Mouse (Mus musculus): ENCODE measurements around the gene Golga5. TPM values are rescaled to one million over a fixed set of nuclear protein-coding genes. Genes with fewer than 3 reads are reported as not detected.

Gene Golga5
- polyA plus RNA-seq, 1 experiment from 2014 or later: 36.0 TPM

GRCm38 (mm10) chr12:102505131-102505713, 36.3 kb downstream of the Golga5 start:
- no peak for DNase-seq (ENCODE audit: low spot score)
- no peaks in the 10 kb centered on the region for H3K36me3 ChIP-seq (ENCODE audit: control insufficient read depth, insufficient read depth, low read length)
- no peak overlapping the region for H3K4me3 ChIP-seq (ENCODE audit: low read depth, low read length)
- no peaks in the 10 kb centered on the region for H3K27me3 ChIP-seq (ENCODE audit: control insufficient read depth, insufficient read depth, low read length)
- H3K9me3 ChIP-seq (ENCODE audit: control insufficient read depth, low read length): no peaks in the 10 kb centered on the region
- no peak overlapping the region for H3K27ac ChIP-seq (replicated peaks; ENCODE audit: low read depth, low read length)
- no peak overlapping the region for H3K4me2 ChIP-seq (ENCODE audit: low read depth, severe bottlenecking)
- H3K9ac ChIP-seq (ENCODE audit: low read length): no peak overlapping the region
- WGBS: 77% methylated on average over 9 of the region's 9 CpGs
- no peaks in the 10 kb centered on the region for H3K4me1 ChIP-seq (ENCODE audit: control insufficient read depth, insufficient read depth, low read length)
- ATAC-seq (ENCODE audit: insufficient number of reproducible peaks, low FRiP score, low TSS enrichment, low read depth): no peak

DNA sequence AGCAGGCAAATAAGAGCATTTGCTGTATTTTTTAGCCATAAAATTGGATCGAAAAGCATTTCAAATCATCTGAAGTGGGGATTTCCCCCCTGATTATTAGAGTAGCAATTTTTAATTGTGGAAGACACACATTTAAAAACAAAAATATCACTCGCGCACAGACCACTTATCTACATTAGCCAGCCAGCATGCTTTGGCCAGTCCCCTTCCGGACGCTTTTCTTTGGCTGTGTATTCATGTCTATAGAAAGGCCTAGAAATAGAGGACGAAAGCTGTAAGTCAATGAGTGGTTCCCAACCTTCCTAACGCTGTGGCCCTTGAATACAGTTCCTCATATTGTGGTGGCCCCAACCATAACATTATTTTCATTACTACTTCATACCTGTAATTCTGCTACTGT, 37.0 kb downstream of the Golga5 start:
- Histone ChIP-seq H3K4me2 (ENCODE audit: low read depth, severe bottlenecking) (no peak overlapping the region), H3K4me1 (ENCODE audit: control insufficient read depth, insufficient read depth, low read length) (no peaks in the 10 kb centered on the region), H3K9ac (ENCODE audit: low read length) (no peak overlapping the region), H3K27me3 (ENCODE audit: control insufficient read depth, insufficient read depth, low read length) (no peaks in the 10 kb centered on the region), H3K4me3 (ENCODE audit: low read depth, low read length) (no peak overlapping the region), H3K27ac (replicated peaks; ENCODE audit: low read depth, low read length) (no peak overlapping the region), H3K9me3 (ENCODE audit: control insufficient read depth, low read length) (no peaks in the 10 kb centered on the region), H3K36me3 (ENCODE audit: control insufficient read depth, insufficient read depth, low read length) (no peaks in the 10 kb centered on the region)
- no peak for ATAC-seq (ENCODE audit: insufficient number of reproducible peaks, low FRiP score, low TSS enrichment, low read depth)
- WGBS: 96% methylated on average over 7 of the region's 7 CpGs
- DNase-seq (ENCODE audit: low spot score): no peak

GRCm38 (mm10) chr12:102511363-102511762, 42.4 kb downstream of the Golga5 start:
- Histone ChIP-seq H3K9ac (ENCODE audit: low read length) (no peak overlapping the region), H3K27ac (replicated peaks; ENCODE audit: low read depth, low read length) (no peak overlapping the region), H3K9me3 (ENCODE audit: control insufficient read depth, low read length) (no peaks in the 10 kb centered on the region), H3K4me2 (ENCODE audit: low read depth, severe bottlenecking) (no peak overlapping the region), H3K4me1 (ENCODE audit: control insufficient read depth, insufficient read depth, low read length) (no peaks in the 10 kb centered on the region), H3K27me3 (ENCODE audit: control insufficient read depth, insufficient read depth, low read length) (no peaks in the 10 kb centered on the region), H3K4me3 (ENCODE audit: low read depth, low read length) (no peak overlapping the region), H3K36me3 (ENCODE audit: control insufficient read depth, insufficient read depth, low read length) (no peaks in the 10 kb centered on the region)
- 5% methylated on average over 3 of the region's 3 CpGs for WGBS
- no peak for DNase-seq (ENCODE audit: low spot score)
- no peak for ATAC-seq (ENCODE audit: insufficient number of reproducible peaks, low FRiP score, low TSS enrichment, low read depth)

GRCm38 (mm10) chr12:102514151-102514550, 45.2 kb downstream of the Golga5 start:
- no peak overlapping the region for H3K4me3 ChIP-seq (ENCODE audit: low read depth, low read length)
- no peaks in the 10 kb centered on the region for H3K36me3 ChIP-seq (ENCODE audit: control insufficient read depth, insufficient read depth, low read length)
- H3K4me1 ChIP-seq (ENCODE audit: control insufficient read depth, insufficient read depth, low read length): no peaks in the 10 kb centered on the region
- ATAC-seq (ENCODE audit: insufficient number of reproducible peaks, low FRiP score, low TSS enrichment, low read depth) (no peak), DNase-seq (ENCODE audit: low spot score) (no peak)
- no peaks in the 10 kb centered on the region for H3K27me3 ChIP-seq (ENCODE audit: control insufficient read depth, insufficient read depth, low read length)
- H3K9ac ChIP-seq (ENCODE audit: low read length): no peak overlapping the region
- no peaks in the 10 kb centered on the region for H3K9me3 ChIP-seq (ENCODE audit: control insufficient read depth, low read length)
- no peak overlapping the region; the same call in 1 of the 2 replicates for H3K27ac ChIP-seq (replicated peaks; ENCODE audit: low read depth, low read length)
- H3K4me2 ChIP-seq (ENCODE audit: low read depth, severe bottlenecking): no peak overlapping the region
- 67% methylated on average over 6 of the region's 6 CpGs for WGBS

DNA sequence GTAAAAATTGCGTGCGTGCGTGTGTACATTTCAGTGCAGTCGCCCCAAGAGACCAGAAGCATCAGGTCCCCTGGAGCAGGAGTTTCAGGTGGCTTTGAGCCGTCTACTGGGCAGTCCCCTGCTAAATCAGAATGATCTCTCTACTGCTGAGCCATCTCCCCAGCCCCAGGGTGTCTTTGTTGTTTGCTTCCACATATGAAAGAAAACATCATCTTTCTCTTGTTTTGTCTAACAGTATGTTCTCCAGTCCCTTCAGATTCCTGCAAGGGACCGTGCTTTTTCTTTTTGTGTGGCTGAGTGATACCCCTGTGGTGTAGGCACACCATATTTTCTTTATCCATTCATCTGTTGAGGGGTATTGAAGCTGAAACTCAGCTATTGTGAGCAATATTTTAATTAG, 45.8 kb downstream of the Golga5 start:
- Histone ChIP-seq H3K4me2 (ENCODE audit: low read depth, severe bottlenecking) (no peak overlapping the region), H3K9ac (ENCODE audit: low read length) (no peak overlapping the region), H3K27me3 (ENCODE audit: control insufficient read depth, insufficient read depth, low read length) (no peaks in the 10 kb centered on the region), H3K4me1 (ENCODE audit: control insufficient read depth, insufficient read depth, low read length) (no peaks in the 10 kb centered on the region), H3K27ac (replicated peaks; ENCODE audit: low read depth, low read length) (no peak overlapping the region), H3K4me3 (ENCODE audit: low read depth, low read length) (no peak overlapping the region), H3K9me3 (ENCODE audit: control insufficient read depth, low read length) (no peaks in the 10 kb centered on the region), H3K36me3 (ENCODE audit: control insufficient read depth, insufficient read depth, low read length) (no peaks in the 10 kb centered on the region)
- ATAC-seq (ENCODE audit: insufficient number of reproducible peaks, low FRiP score, low TSS enrichment, low read depth): no peak
- DNase-seq (ENCODE audit: low spot score): no peak
- 88% methylated on average over 6 of the region's 6 CpGs for WGBS

DNA sequence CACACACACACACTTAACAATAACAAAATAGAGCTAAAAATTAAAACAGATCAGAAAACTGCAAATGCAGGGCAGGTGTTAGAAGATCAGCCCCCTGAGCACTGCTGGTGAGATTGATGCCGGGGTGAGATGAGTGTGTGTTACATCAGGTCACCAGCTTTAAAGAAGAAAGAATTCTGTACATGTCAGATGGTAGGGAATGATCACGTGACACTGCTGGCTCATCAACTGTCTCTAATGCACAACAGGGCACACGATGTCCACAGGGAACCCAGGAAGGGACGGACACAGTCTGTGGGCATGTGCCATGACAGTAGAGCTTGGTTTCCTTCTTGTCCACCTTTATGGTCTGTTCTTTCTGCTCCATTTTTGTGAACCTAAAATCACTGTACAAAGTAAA, 47.2 kb downstream of the Golga5 start:
- H3K4me2 ChIP-seq (ENCODE audit: low read depth, severe bottlenecking): no peak overlapping the region
- H3K9me3 ChIP-seq (ENCODE audit: control insufficient read depth, low read length): no peaks in the 10 kb centered on the region
- no peak overlapping the region for H3K27ac ChIP-seq (replicated peaks; ENCODE audit: low read depth, low read length)
- H3K4me3 ChIP-seq (ENCODE audit: low read depth, low read length): no peak overlapping the region
- H3K36me3 ChIP-seq (ENCODE audit: control insufficient read depth, insufficient read depth, low read length): no peaks in the 10 kb centered on the region
- ATAC-seq (ENCODE audit: insufficient number of reproducible peaks, low FRiP score, low TSS enrichment, low read depth) (no peak), DNase-seq (ENCODE audit: low spot score) (no peak)
- no peaks in the 10 kb centered on the region for H3K27me3 ChIP-seq (ENCODE audit: control insufficient read depth, insufficient read depth, low read length)
- WGBS: 89% methylated on average over 4 of the region's 4 CpGs
- H3K4me1 ChIP-seq (ENCODE audit: control insufficient read depth, insufficient read depth, low read length): no peaks in the 10 kb centered on the region
- no peak overlapping the region for H3K9ac ChIP-seq (ENCODE audit: low read length)

- peaks cover 3% of the 10 kb centered on the region; the same call in 1 of the 2 replicates for H3K27me3 ChIP-seq (ENCODE audit: control insufficient read depth, insufficient read depth, low read length)
- H3K27ac ChIP-seq (replicated peaks; ENCODE audit: low read depth, low read length): no peak overlapping the region
- ATAC-seq (ENCODE audit: insufficient number of reproducible peaks, low FRiP score, low TSS enrichment, low read depth): no peak
- H3K4me1 ChIP-seq (ENCODE audit: control insufficient read depth, insufficient read depth, low read length): no peaks in the 10 kb centered on the region
- H3K9me3 ChIP-seq (ENCODE audit: control insufficient read depth, low read length): no peaks in the 10 kb centered on the region
- H3K36me3 ChIP-seq (ENCODE audit: control insufficient read depth, insufficient read depth, low read length): no peaks in the 10 kb centered on the region
- WGBS: 69% methylated on average over 13 of the region's 13 CpGs
- no peak overlapping the region for H3K4me2 ChIP-seq (ENCODE audit: low read depth, severe bottlenecking)
- DNase-seq (ENCODE audit: low spot score): no peak
- no peak overlapping the region for H3K9ac ChIP-seq (ENCODE audit: low read length)
- H3K4me3 ChIP-seq (ENCODE audit: low read depth, low read length): no peak overlapping the region
Observed at GRCm38 (mm10) chr12:102517647-102518046, 48.7 kb downstream of the Golga5 start.

GRCm38 (mm10) chr12:102519929-102520720, 51.2 kb downstream of the Golga5 start:
- Histone ChIP-seq H3K36me3 (ENCODE audit: control insufficient read depth, insufficient read depth, low read length) (no peaks in the 10 kb centered on the region), H3K4me1 (ENCODE audit: control insufficient read depth, insufficient read depth, low read length) (no peaks in the 10 kb centered on the region), H3K9ac (ENCODE audit: low read length) (no peak overlapping the region), H3K27ac (replicated peaks; ENCODE audit: low read depth, low read length) (no peak overlapping the region), H3K4me3 (ENCODE audit: low read depth, low read length) (no peak overlapping the region), H3K4me2 (ENCODE audit: low read depth, severe bottlenecking) (no peak overlapping the region), H3K27me3 (ENCODE audit: control insufficient read depth, insufficient read depth, low read length) (peaks cover 7% of the 10 kb centered on the region), H3K9me3 (ENCODE audit: control insufficient read depth, low read length) (no peaks in the 10 kb centered on the region)
- no peak for ATAC-seq (ENCODE audit: insufficient number of reproducible peaks, low FRiP score, low TSS enrichment, low read depth)
- DNase-seq (ENCODE audit: low spot score): no peak
- 86% methylated on average over 12 of the region's 12 CpGs for WGBS

All from limb, embryonic 11.5 days (tissue).